Mouse (Mus musculus) forebrain, embryonic 16.5 days (tissue): ENCODE data around the gene Slco1a5. TPM values are rescaled to one million over a fixed set of nuclear protein-coding genes. Genes with fewer than 3 reads are reported as not detected.

Experiments
- ATAC-seq: fragments of 200-750 bp; cut with Nextera tagmentation; 2 replicates; pipeline ENCODE4 v1.8.0; 2017; ENCODE audit warnings: mild to moderate bottlenecking, moderate library complexity
- H3K27ac ChIP-seq: fragments of 300-500 bp; sonication (generic); 2 replicates; pipeline ENCODE4 v1.5.1; 2014; ENCODE audit warnings: low read length, control low read depth
- H3K27me3 ChIP-seq: fragments of 300-500 bp; sonication (generic); replicated peaks from 2 replicates; pipeline ENCODE4 v1.6.1; 2014; ENCODE audit warnings: low read length; ENCODE audit not compliant: control insufficient read depth, insufficient read depth
- H3K36me3 ChIP-seq: fragments of 300-500 bp; sonication (generic); 2 replicates; pipeline ENCODE4 v1.6.1; 2014; ENCODE audit not compliant: control insufficient read depth, insufficient read depth
- H3K4me1 ChIP-seq: fragments of 300-500 bp; sonication (generic); replicated peaks from 2 replicates; pipeline ENCODE4 v1.6.1; 2014; ENCODE audit warnings: low read length; ENCODE audit not compliant: control insufficient read depth, insufficient read depth
- H3K4me2 ChIP-seq: fragments of 300-500 bp; sonication (generic); 2 replicates; pipeline ENCODE4 v1.6.1; 2014; ENCODE audit warnings: mild to moderate bottlenecking, low read length, control low read depth
- H3K4me3 ChIP-seq: fragments of 300-500 bp; sonication (generic); replicated peaks from 2 replicates; pipeline ENCODE4 v1.5.1; 2014; ENCODE audit warnings: mild to moderate bottlenecking, low read length, control low read depth
- H3K9ac ChIP-seq: fragments of 300-500 bp; sonication (generic); replicated peaks from 2 replicates; pipeline ENCODE4 v1.6.1; 2014; ENCODE audit warnings: low read depth, low read length, control low read depth
- H3K9me3 ChIP-seq: fragments of 300-500 bp; sonication (generic); 2 replicates; pipeline ENCODE4 v1.6.1; 2016; ENCODE audit warnings: low read length; ENCODE audit not compliant: control insufficient read depth
- WGBS: fragments of 180-500 bp; shearing (Covaris S2); extraction: QIAGEN DNeasy Blood & Tissue Kit; methylation state at CpG from one replicate; pipeline ENCODE4 v1.1.7; 2014; 5-methylcytosine and 5-hydroxymethylcytosine counted together
- polyA plus RNA-seq: library from polyadenylated mRNA; unstranded; fragments of >200 nt; fragmentation: Nextera tagmentation; extraction: Ambion mirVana; gene quantifications from 2 replicates; pipeline ENCODE4 v1.2.1, GENCODE M21; 2015

Gene Slco1a5
- polyA plus RNA-seq, 1 experiment from 2014 or later = 0.44 TPM

DNA sequence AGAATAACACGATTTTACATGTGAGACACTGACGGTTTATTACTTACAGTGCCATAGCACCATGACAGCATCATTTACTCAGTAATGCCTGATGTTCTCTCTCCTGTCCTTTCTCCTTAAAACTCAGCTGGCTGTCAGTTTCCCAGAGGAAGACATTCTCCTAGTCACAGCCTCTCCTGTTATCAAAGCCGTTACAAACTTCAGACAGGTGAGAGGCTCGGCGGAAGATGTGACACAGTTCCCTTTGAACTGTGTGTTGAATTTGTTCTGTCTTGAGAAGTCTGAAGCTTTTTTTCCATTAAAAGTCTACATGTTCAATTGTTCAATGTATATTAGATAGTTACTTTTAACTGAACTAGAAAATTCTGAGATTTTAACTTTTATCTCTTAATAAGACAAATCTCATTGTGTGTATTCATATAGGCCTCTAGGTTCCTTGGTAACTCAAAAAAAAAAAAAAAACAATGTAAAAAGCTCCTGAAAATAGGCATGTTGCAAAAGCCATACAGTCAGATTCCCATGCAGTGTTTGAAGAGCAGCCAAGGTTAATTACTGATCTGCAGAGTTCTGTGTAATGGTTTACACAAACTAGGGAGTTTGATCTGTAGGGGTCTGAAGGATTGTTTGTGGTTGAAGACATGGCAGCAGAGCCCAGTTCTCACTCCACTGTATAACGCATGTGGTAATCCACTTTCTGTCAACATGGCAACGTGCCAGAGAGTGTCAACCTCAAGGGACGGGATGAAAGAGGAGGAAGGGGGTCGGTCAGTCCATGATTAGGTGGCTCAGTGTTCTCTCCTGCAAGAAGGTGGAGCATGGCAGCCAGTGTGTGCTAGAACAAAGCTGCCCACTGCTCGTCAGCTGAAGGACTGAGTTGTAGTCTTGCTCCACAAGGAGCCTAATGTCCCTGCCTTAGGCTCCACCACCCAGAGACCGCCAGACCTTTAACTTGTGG lies 24.9 kb upstream of the Slco1a5 start:
- H3K27ac ChIP-seq = no peak overlapping the region
- 69% methylated on average over 11 of the region's 11 CpGs for WGBS
- H3K9me3 ChIP-seq = no peaks in the 10 kb centered on the region
- no peak overlapping the region for H3K4me2 ChIP-seq
- H3K36me3 ChIP-seq = peaks cover 19% of the 10 kb centered on the region
- no peaks in the 10 kb centered on the region for H3K27me3 ChIP-seq
- no peak overlapping the region for H3K4me3 ChIP-seq
- peaks cover 8% of the 10 kb centered on the region for H3K4me1 ChIP-seq
- ATAC-seq = no peak
- no peak overlapping the region for H3K9ac ChIP-seq

DNA sequence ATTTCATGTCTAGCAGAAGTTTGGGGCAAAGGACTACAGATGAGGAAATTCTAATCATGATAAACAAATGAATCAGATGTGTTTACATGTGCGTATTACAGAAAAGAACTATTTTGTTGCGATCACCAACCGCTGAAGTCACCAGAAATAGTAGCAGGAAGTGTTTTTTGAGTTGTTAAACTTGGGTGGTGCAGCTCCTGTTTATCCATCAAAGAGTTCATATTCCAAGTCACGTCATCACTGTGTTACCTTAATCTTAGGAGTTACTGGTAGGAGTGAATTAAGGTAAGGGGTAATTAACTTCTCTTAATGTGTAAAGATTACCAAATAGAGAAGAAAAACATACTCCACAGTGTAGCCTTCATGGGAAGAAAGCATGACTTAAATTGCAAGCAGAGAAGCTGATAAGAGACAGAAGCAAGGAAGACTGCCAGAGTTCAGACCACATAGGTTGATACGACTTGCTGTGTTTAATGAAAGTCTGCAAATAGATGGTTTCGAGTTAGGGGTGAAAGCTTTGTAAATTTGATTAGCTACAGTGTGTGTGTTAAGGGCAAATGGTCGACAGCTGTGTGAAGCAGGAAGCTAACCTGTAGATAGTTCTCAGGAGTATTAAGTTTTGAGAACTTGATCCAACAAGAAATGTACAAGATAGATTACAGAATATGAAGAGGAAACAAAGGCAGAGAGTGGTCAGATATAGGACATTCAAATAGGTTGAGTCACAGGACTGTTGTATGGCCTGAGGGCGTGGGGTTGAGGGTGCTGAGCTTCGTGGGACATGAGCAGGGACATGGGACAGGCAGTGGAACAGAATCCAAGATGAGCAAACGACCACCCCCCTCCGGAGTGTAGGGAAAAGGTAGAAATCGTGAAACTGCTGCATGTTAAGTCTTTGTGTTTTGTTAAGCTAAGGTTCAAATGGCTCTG lies 23.7 kb upstream of the Slco1a5 start:
- Histone ChIP-seq H3K4me3 (peak overlapping the region; percentile 88), H3K27ac (no peak overlapping the region)
- WGBS = 65% methylated on average over 12 of the region's 12 CpGs

DNA sequence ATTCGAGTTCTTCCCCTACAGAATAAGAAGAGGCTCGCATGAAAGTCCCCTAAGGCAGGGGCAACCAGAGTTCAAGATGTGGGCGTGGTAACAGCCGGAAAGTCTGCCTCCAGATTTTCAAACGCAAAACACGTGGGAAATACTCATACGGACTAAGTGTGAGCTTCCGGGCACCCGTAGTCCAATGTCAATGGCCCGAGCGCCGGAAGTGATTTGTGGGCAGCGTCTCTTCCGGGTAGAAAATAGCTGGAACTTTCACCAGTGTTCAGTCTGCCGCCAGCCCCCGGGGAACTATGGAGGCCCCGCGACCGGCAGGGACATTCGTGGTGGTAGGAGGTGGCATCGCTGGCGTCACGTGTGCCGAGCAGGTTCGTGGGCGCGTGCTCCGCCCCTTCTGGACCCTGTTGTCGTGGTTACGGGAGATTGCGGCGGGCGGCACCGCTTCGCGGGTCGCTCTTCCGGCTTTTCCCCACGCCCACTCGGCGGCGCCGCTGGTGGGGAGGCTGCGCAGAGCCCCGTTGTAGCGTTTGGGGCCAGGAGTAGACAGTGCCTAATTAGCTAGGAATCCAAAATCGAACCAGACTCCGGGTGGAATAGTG lies 22.8 kb upstream of the Slco1a5 start, which contains the start of gene Pyroxd1:
Pyroxd1 (plus strand) TSS at position 215 of the 599 bp plus-strand sequence.
- peak; percentile 96 for ATAC-seq
- Histone ChIP-seq H3K9me3 (no peaks in the 10 kb centered on the region), H3K36me3 (peaks cover 8% of the 10 kb centered on the region; the same call in 1 of the 2 replicates), H3K4me3 (peak within 1 kb of the TSS; percentile 88), H3K4me2 (peak within 1 kb of the TSS; percentile 68), H3K27me3 (no peaks in the 10 kb centered on the region), H3K9ac (peak within 1 kb of the TSS; percentile 77), H3K27ac (peak within 1 kb of the TSS; percentile 90), H3K4me1 (peaks cover 8% of the 10 kb centered on the region)
- under 1% methylated on average over 48 of the region's 48 CpGs for WGBS

More for the DNA sequence above, 23.7 kb upstream of the Slco1a5 start:
- no peak for ATAC-seq
- Histone ChIP-seq H3K9ac (peak overlapping the region; percentile 77), H3K4me2 (peak overlapping the region; percentile 68), H3K27me3 (no peaks in the 10 kb centered on the region), H3K4me1 (peaks cover 8% of the 10 kb centered on the region), H3K36me3 (peaks cover 16% of the 10 kb centered on the region), H3K9me3 (no peaks in the 10 kb centered on the region)

DNA sequence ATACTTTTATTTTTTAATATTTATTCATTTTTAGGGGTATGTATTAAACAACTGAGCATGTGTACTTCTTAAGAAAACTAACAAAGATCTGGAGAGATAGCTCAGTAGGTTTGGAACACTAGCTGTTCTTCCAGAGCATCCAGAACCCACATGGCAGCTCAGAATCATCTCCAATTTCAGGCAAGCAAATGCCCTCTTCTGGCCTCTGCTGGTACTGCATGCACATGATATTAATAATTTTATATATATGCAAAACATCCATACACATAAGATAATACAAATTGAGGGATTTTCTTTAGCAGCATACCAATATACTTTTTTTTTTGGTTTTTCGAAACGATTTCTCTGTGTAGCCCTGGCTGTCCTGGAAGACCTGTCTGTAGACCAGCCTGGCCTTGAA lies 20.8 kb upstream of the Slco1a5 start:
- no peaks in the 10 kb centered on the region for H3K27me3 ChIP-seq
- no peak overlapping the region for H3K27ac ChIP-seq
- H3K4me1 ChIP-seq = peaks cover 8% of the 10 kb centered on the region
- no peak overlapping the region for H3K4me2 ChIP-seq
- no peaks in the 10 kb centered on the region for H3K9me3 ChIP-seq
- H3K36me3 ChIP-seq = no peaks in the 10 kb centered on the region
- 60% methylated on average over 2 of the region's 2 CpGs for WGBS
- ATAC-seq = no peak
- H3K4me3 ChIP-seq = no peak overlapping the region
- no peak overlapping the region for H3K9ac ChIP-seq

DNA sequence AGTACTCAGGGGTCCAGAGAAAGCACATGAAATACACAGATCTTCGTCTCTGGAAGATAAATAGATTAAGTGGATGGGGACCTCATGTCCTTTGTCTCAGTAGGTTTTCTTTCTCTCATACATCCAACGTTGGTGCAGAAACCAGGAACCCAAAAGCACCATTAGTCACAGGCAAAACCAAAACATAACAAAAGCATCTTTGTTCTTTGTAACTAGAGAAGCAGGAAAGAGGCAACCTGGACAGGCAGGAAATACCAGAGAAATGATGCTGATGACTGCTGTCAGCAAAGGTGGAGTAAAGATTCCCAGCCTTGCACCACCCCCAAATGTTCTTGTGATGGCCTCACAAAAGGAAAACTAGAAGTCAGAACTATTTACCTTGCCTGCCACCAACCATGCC lies 16.8 kb upstream of the Slco1a5 start:
- 55% methylated on average over 2 of the region's 2 CpGs for whole genome bisulfite sequencing
- Histone ChIP-seq H3K9me3 (no peaks in the 10 kb centered on the region), H3K4me2 (no peak overlapping the region), H3K36me3 (no peaks in the 10 kb centered on the region), H3K4me3 (no peak overlapping the region), H3K27ac (no peak overlapping the region), H3K4me1 (no peaks in the 10 kb centered on the region), H3K9ac (no peak overlapping the region), H3K27me3 (no peaks in the 10 kb centered on the region)
- no peak for ATAC-seq

DNA sequence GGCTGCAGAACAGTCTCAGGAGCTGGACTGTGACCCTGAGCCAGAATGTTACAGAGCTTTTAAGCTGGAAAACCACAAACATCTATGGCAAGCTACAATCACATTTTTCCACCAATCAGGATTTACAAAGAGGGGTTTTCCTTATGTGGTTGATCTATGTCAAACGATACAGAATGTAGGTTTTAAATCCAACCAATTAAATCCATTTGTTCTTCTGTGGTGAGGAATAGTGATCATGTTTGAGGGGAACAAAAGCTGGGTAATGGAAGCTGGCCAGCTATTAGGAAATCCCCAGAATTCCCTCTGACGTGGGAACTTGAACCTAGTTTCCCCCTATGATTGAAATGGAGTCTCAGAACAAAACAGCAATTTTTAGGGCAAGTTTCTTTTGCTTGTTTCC lies 16.2 kb upstream of the Slco1a5 start:
- Histone ChIP-seq H3K36me3 (no peaks in the 10 kb centered on the region), H3K4me3 (no peak overlapping the region), H3K4me2 (no peak overlapping the region), H3K9me3 (no peaks in the 10 kb centered on the region), H3K27me3 (no peaks in the 10 kb centered on the region), H3K27ac (no peak overlapping the region), H3K9ac (no peak overlapping the region), H3K4me1 (no peaks in the 10 kb centered on the region)
- ATAC-seq = no peak
- WGBS = 49% methylated on average over 2 of the region's 2 CpGs

DNA sequence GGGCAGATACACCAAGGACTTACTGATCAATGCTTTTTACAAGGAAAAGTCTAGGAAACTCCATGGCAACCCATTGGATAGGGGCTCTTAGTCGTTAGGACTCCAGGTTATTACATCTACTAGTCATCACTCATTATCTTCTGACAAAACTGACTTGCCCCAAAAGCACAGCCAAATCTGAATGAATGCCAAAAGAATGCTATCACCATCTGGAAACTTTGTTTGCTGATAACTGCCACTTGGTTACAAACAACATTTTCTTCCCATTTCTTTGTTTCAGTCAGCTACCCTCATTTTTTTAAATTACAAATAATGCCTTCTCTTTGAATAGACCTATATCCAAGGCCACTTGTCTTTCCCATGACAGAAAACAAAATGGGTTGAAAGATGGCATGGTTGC lies 6.4 kb upstream of the Slco1a5 start:
- Histone ChIP-seq H3K36me3 (no peaks in the 10 kb centered on the region), H3K4me1 (no peaks in the 10 kb centered on the region), H3K4me3 (no peak overlapping the region), H3K9ac (no peak overlapping the region), H3K27ac (no peak overlapping the region), H3K4me2 (no peak overlapping the region), H3K9me3 (no peaks in the 10 kb centered on the region), H3K27me3 (no peaks in the 10 kb centered on the region)
- 43% methylated on average over 1 of the region's 1 CpGs for WGBS
- ATAC-seq = no peak

DNA sequence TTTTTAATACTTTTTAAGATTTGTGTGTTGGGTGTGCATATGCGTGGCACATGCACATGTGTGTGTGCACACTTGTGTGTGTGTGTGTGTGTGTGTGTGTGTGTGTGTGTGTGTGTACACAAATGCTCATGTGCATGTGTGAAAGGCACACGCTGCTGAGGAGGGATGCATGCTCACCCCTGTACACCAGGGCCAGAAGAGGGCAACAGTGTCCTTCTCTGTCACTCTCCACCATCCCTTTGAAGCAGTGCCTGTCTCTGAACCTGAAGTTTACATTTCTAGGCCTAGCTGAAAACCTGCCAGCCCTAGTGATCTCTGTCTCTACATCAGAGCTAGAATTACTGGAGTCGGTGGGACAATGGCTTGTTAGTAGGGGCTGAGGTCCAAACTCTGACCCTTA lies 3.8 kb upstream of the Slco1a5 start:
- Histone ChIP-seq H3K27ac (no peak overlapping the region), H3K9ac (no peak overlapping the region), H3K9me3 (no peaks in the 10 kb centered on the region), H3K36me3 (no peaks in the 10 kb centered on the region), H3K4me2 (no peak overlapping the region), H3K27me3 (no peaks in the 10 kb centered on the region), H3K4me1 (no peaks in the 10 kb centered on the region), H3K4me3 (no peak overlapping the region)
- ATAC-seq = no peak
- WGBS = 85% methylated on average over 3 of the region's 3 CpGs

DNA sequence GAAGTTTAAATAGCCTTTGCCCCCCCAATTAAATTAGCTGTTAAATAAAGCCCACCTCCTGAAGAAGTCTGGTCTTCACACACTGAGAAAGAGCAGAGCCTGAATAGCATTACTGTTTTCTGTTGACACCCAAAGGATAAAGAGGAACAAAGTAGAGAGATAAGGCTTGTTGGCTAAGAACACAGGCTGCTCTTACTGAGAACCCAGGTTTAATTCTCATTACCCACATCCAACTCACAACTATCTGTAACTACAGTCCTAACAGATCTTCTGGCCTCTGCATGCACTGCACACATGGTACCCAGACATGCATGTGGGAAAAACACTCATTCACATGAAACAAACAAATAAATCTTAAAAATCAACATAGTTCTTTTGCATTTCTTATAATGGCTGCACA lies 5.7 kb downstream of the Slco1a5 start:
- H3K4me1 ChIP-seq = no peaks in the 10 kb centered on the region
- no peaks in the 10 kb centered on the region for H3K9me3 ChIP-seq
- ATAC-seq = no peak

More for the DNA sequence above, 5.7 kb downstream of the Slco1a5 start:
- Histone ChIP-seq H3K4me3 (no peak overlapping the region), H3K27me3 (no peaks in the 10 kb centered on the region), H3K27ac (no peak overlapping the region), H3K9ac (no peak overlapping the region), H3K4me2 (no peak overlapping the region), H3K36me3 (no peaks in the 10 kb centered on the region)
